Mouse (Mus musculus): ENCODE data around the gene Gm21958. TPM values are rescaled to one million over a fixed set of nuclear protein-coding genes. Genes with fewer than 3 reads are reported as not detected.

Gm21958 gene
- polyA plus RNA-seq, 1 experiment from 2014 or later, result not detected

Other genes starting within 250 kb of the Gm21958 start
- gene Supt20, start 21.5 kb downstream of the Gm21958 start, polyA plus RNA-seq (2018), result 31.6 to 42.0 TPM (median 38.7 TPM) in 3 replicates
- gene Exosc8, start 21.0 kb upstream of the Gm21958 start, polyA plus RNA-seq (2018), result 23.8 to 55.0 TPM (median 49.3 TPM) in 3 replicates
- gene Alg5, start 21.2 kb upstream of the Gm21958 start, polyA plus RNA-seq (2018), result 39.5 to 52.5 TPM (median 47.8 TPM) in 3 replicates
- gene Smad9, start 41.2 kb upstream of the Gm21958 start, polyA plus RNA-seq (2018), result 0.04 TPM in 1 of 3 replicates, not detected in the others
- 21.3 to 22.8 TPM (median 22.0 TPM) in 3 replicates for gene Rfxap, start 93.4 kb upstream of the Gm21958 start, polyA plus RNA-seq (2018)
- not detected in 3 replicates for gene Sertm1, start 201.5 kb upstream of the Gm21958 start, polyA plus RNA-seq (2018)

Measured in macrophage (primary cell).